Mouse (Mus musculus) liver, embryonic 13.5 days (tissue): ENCODE data around the gene Rcor1. TPM values are rescaled to one million over a fixed set of nuclear protein-coding genes. Genes with fewer than 3 reads are reported as not detected.

Experiments
- ATAC-seq: fragments of 200-750 bp; cut with Nextera tagmentation; 2 replicates; pipeline ENCODE4 v1.8.0; 2017; ENCODE audit warnings: low read depth, mild to moderate bottlenecking, moderate number of reproducible peaks, moderate library complexity
- DNase-seq: peaks from one replicate; pipeline ENCODE4 v3.0.0; 2022
- H3K27ac ChIP-seq: fragments of 300-500 bp; sonication (generic); 2 replicates; pipeline ENCODE4 v1.5.1; 2015; ENCODE audit warnings: moderate library complexity, mild to moderate bottlenecking, inconsistent platforms
- H3K27me3 ChIP-seq: fragments of 300-500 bp; sonication (generic); 2 replicates; pipeline ENCODE4 v1.6.1; 2015; ENCODE audit warnings: mild to moderate bottlenecking, inconsistent platforms
- H3K36me3 ChIP-seq: fragments of 300-500 bp; sonication (generic); 2 replicates; pipeline ENCODE4 v1.6.1; 2015; ENCODE audit warnings: mild to moderate bottlenecking, inconsistent platforms
- H3K4me1 ChIP-seq: fragments of 300-500 bp; sonication (generic); replicated peaks from 2 replicates; pipeline ENCODE4 v1.6.1; 2015; ENCODE audit warnings: inconsistent platforms
- H3K4me2 ChIP-seq: fragments of 300-500 bp; sonication (generic); 2 replicates; pipeline ENCODE4 v1.6.1; 2015; ENCODE audit warnings: inconsistent platforms, mild to moderate bottlenecking, moderate library complexity
- H3K4me3 ChIP-seq: fragments of 300-500 bp; sonication (generic); replicated peaks from 2 replicates; pipeline ENCODE4 v1.5.1; 2015; ENCODE audit warnings: mild to moderate bottlenecking, inconsistent platforms
- H3K9ac ChIP-seq: fragments of 300-500 bp; sonication (generic); 2 replicates; pipeline ENCODE4 v1.6.1; 2015; ENCODE audit warnings: mild to moderate bottlenecking, inconsistent platforms
- H3K9me3 ChIP-seq: fragments of 300-500 bp; sonication (generic); replicated peaks from 2 replicates; pipeline ENCODE4 v1.6.1; 2016; ENCODE audit warnings: inconsistent platforms
- WGBS: fragments of 180-500 bp; shearing (Covaris S2); methylation state at CpG from one replicate; pipeline ENCODE4 v1.1.7; 2015; ENCODE audit not compliant: insufficient replicate concordance; 5-methylcytosine and 5-hydroxymethylcytosine counted together
- polyA plus RNA-seq: library from polyadenylated mRNA; unstranded; fragments of >200 nt; fragmentation: Nextera tagmentation; extraction: Ambion mirVana; gene quantifications from 2 replicates; pipeline ENCODE4 v1.2.1, GENCODE M21; 2015

Rcor1 gene
- polyA plus RNA-seq, 1 experiment from 2014 or later, result 5.8 TPM

DNA sequence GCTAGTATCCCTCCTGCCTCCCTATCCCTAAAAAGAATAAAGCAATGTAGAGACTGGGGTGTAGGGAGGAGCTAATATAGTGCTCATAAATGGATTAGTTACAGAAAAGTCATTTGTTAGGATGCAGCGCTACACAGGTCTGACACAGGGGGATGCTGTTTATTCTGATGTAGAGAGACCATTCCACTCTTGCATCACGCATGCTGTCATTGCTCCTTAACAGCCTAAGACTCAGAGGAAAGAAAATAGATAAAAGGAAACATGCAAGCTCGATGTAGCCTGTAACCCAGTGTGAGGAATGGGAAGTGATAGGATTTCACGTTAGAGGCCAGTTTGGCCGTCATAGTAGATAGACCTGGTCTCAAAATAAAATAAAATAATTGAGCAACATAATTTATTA is 31.9 kb downstream of the Rcor1 start:
- Histone ChIP-seq H3K27me3 (no peaks in the 10 kb centered on the region), H3K9me3 (no peaks in the 10 kb centered on the region), H3K4me1 (peaks cover 25% of the 10 kb centered on the region; the same call in 1 of the 2 replicates), H3K36me3 (0 out of 2 replicates have a peak, but pooled peaks cover 16% of the 10 kb centered on the region), H3K4me3 (no peak overlapping the region), H3K27ac (no peak overlapping the region), H3K4me2 (no peak overlapping the region), H3K9ac (no peak overlapping the region)
- DNase-seq (no peak), ATAC-seq (no peak)
- WGBS, result 66% methylated on average over 5 of the region's 5 CpGs

- H3K27ac ChIP-seq, result no peak overlapping the region
- DNase-seq (peak; percentile 9), ATAC-seq (peak; percentile 53; the same call in 1 of the 2 replicates)
- no peak overlapping the region for H3K4me2 ChIP-seq
- H3K36me3 ChIP-seq, result 0 out of 2 replicates have a peak, but pooled peaks cover 16% of the 10 kb centered on the region
- no peak overlapping the region for H3K4me3 ChIP-seq
- H3K4me1 ChIP-seq, result peaks cover 28% of the 10 kb centered on the region
- no peaks in the 10 kb centered on the region for H3K9me3 ChIP-seq
- 63% methylated on average over 10 of the region's 10 CpGs for WGBS
- H3K9ac ChIP-seq, result no peak overlapping the region
- H3K27me3 ChIP-seq, result no peaks in the 10 kb centered on the region
Observed at GRCm38 (mm10) chr12:111071477-111072152, 32.5 kb downstream of the Rcor1 start.

DNA sequence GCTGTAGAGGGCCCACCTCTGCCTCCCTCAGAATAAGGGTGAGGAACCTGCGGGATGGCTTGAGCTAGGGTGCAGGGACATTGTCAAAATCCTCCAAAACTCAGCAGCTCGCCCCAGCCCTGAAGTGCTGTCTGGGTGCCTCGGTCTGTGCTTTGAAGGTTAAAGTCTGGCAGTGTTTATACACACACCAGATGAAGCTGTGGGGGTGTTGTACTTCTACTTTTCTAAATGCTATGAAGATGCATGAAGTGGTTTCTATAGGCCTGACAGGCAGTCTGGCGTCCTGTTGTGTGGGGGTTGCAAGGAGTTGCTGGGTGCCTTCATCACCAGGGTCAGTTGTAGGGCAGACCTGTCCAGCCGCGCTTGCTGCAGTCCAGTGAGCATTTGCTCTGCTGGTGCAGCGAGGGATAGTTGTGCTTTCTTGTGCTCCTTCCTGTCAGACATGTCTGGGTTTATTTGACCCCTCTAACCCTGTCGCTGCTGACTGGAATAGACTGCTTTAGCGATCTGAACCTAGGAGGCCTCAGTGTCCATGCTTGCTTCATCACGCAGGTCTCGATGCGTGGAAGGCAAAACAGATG is 37.3 kb downstream of the Rcor1 start:
- H3K9me3 ChIP-seq, result no peaks in the 10 kb centered on the region
- no peaks in the 10 kb centered on the region for H3K27me3 ChIP-seq
- H3K27ac ChIP-seq, result 0 out of 2 replicates have a peak overlapping the region, but pooled peaks have one; percentile 21
- no peak overlapping the region for H3K9ac ChIP-seq
- H3K4me1 ChIP-seq, result peaks cover 33% of the 10 kb centered on the region
- peak; percentile 26; the same call in 1 of the 2 replicates for ATAC-seq
- 0 out of 2 replicates have a peak, but pooled peaks cover 3% of the 10 kb centered on the region for H3K36me3 ChIP-seq
- no peak overlapping the region for H3K4me3 ChIP-seq
- 76% methylated on average over 12 of the region's 12 CpGs for WGBS
- no peak overlapping the region for H3K4me2 ChIP-seq
- no peak for DNase-seq

GRCm38 (mm10) chr12:111085579-111085978 is 46.4 kb downstream of the Rcor1 start:
- no peak overlapping the region for H3K4me3 ChIP-seq
- no peaks in the 10 kb centered on the region for H3K27me3 ChIP-seq
- H3K4me1 ChIP-seq, result peaks cover 10% of the 10 kb centered on the region
- no peak overlapping the region for H3K4me2 ChIP-seq
- 77% methylated on average over 4 of the region's 4 CpGs for WGBS
- DNase-seq (no peak), ATAC-seq (no peak)
- no peak overlapping the region for H3K27ac ChIP-seq
- no peaks in the 10 kb centered on the region for H3K9me3 ChIP-seq
- H3K36me3 ChIP-seq, result peaks cover 28% of the 10 kb centered on the region
- no peak overlapping the region for H3K9ac ChIP-seq

DNA sequence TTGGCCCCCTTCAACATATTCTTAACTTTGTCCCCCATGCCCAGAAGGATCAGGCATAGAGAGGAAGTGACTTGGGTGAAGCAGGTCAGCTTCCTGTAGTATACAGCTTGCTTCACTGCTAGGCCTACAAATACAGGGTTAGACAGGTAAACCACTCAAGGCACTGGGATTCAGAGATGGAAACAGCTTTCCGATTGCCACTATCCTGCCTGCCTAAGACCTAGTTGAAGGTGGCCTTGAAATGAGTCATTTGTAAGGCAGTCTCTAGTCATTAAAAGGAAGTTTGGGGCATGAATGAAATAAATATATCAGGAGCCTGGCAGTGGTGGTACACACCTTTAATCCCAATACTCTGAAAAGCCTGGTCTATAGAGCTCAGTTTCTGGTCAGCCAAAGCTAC is 47.9 kb downstream of the Rcor1 start:
- Histone ChIP-seq H3K4me3 (no peak overlapping the region), H3K27ac (no peak overlapping the region), H3K36me3 (peaks cover 27% of the 10 kb centered on the region), H3K4me2 (no peak overlapping the region), H3K27me3 (no peaks in the 10 kb centered on the region), H3K9me3 (no peaks in the 10 kb centered on the region), H3K9ac (no peak overlapping the region), H3K4me1 (peaks cover 21% of the 10 kb centered on the region)
- 79% methylated on average over 1 of the region's 1 CpGs for WGBS
- DNase-seq (no peak), ATAC-seq (no peak)

GRCm38 (mm10) chr12:111088186-111088585 is 49.0 kb downstream of the Rcor1 start:
- H3K4me1 ChIP-seq, result peaks cover 27% of the 10 kb centered on the region
- H3K36me3 ChIP-seq, result peaks cover 17% of the 10 kb centered on the region
- H3K27me3 ChIP-seq, result no peaks in the 10 kb centered on the region
- DNase-seq (peak; percentile 51), ATAC-seq (peak; percentile 20; the same call in 1 of the 2 replicates)
- H3K4me3 ChIP-seq, result no peak overlapping the region
- no peak overlapping the region for H3K4me2 ChIP-seq
- H3K9ac ChIP-seq, result no peak overlapping the region
- H3K27ac ChIP-seq, result no peak overlapping the region
- WGBS, result 30% methylated on average over 5 of the region's 5 CpGs
- H3K9me3 ChIP-seq, result no peaks in the 10 kb centered on the region

- ATAC-seq, result no peak
- no peak overlapping the region for H3K4me3 ChIP-seq
- H3K9me3 ChIP-seq, result no peaks in the 10 kb centered on the region
- 66% methylated on average over 3 of the region's 3 CpGs for WGBS
- H3K27ac ChIP-seq, result no peak overlapping the region
- peaks cover 32% of the 10 kb centered on the region for H3K4me1 ChIP-seq
- H3K27me3 ChIP-seq, result no peaks in the 10 kb centered on the region
- H3K9ac ChIP-seq, result no peak overlapping the region
- no peak for DNase-seq
- H3K36me3 ChIP-seq, result peaks cover 15% of the 10 kb centered on the region
- H3K4me2 ChIP-seq, result no peak overlapping the region
Observed at GRCm38 (mm10) chr12:111088731-111089141, 49.6 kb downstream of the Rcor1 start.

GRCm38 (mm10) chr12:111089145-111089544 is 50.0 kb downstream of the Rcor1 start:
- no peak for DNase-seq
- peaks cover 36% of the 10 kb centered on the region for H3K4me1 ChIP-seq
- no peak overlapping the region for H3K27ac ChIP-seq
- 86% methylated on average over 7 of the region's 7 CpGs for WGBS
- H3K27me3 ChIP-seq, result no peaks in the 10 kb centered on the region
- H3K4me3 ChIP-seq, result no peak overlapping the region
- ATAC-seq, result peak; percentile 34; the same call in 1 of the 2 replicates
- H3K4me2 ChIP-seq, result no peak overlapping the region
- no peaks in the 10 kb centered on the region for H3K9me3 ChIP-seq
- H3K9ac ChIP-seq, result no peak overlapping the region
- H3K36me3 ChIP-seq, result peaks cover 17% of the 10 kb centered on the region

GRCm38 (mm10) chr12:111090801-111091200 is 51.6 kb downstream of the Rcor1 start:
- DNase-seq (no peak), ATAC-seq (no peak)
- H3K9ac ChIP-seq, result no peak overlapping the region
- no peak overlapping the region for H3K4me3 ChIP-seq
- no peak overlapping the region for H3K4me2 ChIP-seq
- no peak overlapping the region for H3K27ac ChIP-seq
- H3K9me3 ChIP-seq, result no peaks in the 10 kb centered on the region
- peaks cover 40% of the 10 kb centered on the region for H3K4me1 ChIP-seq
- H3K27me3 ChIP-seq, result no peaks in the 10 kb centered on the region
- peaks cover 15% of the 10 kb centered on the region for H3K36me3 ChIP-seq

DNA sequence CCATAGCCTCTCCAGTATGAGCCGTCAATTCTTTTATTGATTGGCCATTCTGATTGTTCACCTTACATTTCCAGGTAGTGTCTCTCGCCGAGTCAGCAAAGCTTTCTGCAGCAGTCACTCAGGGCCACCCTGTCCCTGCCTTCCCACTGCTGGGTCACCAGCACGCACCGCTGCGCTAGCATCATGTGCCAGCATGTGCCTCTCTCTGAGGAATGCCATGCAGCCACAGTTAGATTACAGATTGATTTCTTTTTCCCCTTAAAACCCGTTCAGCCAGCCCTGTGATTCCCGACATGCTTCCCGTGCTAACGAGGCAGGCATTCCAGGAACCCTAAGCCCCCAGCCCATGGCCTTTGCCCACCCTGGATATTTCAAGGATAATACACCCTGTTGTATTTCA is 52.8 kb downstream of the Rcor1 start:
- DNase-seq (no peak), ATAC-seq (no peak)
- no peak overlapping the region for H3K9ac ChIP-seq
- no peak overlapping the region for H3K27ac ChIP-seq
- H3K4me3 ChIP-seq, result no peak overlapping the region
- H3K4me2 ChIP-seq, result no peak overlapping the region
- peaks cover 19% of the 10 kb centered on the region for H3K36me3 ChIP-seq
- no peaks in the 10 kb centered on the region for H3K27me3 ChIP-seq
- peaks cover 40% of the 10 kb centered on the region for H3K4me1 ChIP-seq
- H3K9me3 ChIP-seq, result no peaks in the 10 kb centered on the region
- 88% methylated on average over 10 of the region's 10 CpGs for WGBS

GRCm38 (mm10) chr12:111094073-111094472 is 54.9 kb downstream of the Rcor1 start:
- Histone ChIP-seq H3K27ac (peak overlapping the region; percentile 1; the same call in 1 of the 2 replicates), H3K9me3 (no peaks in the 10 kb centered on the region), H3K27me3 (no peaks in the 10 kb centered on the region), H3K4me2 (no peak overlapping the region), H3K9ac (no peak overlapping the region), H3K4me1 (peaks cover 32% of the 10 kb centered on the region), H3K36me3 (peaks cover 27% of the 10 kb centered on the region), H3K4me3 (no peak overlapping the region)
- DNase-seq, result peak; percentile 17
- WGBS, result 27% methylated on average over 5 of the region's 5 CpGs
- peak; percentile 66 for ATAC-seq

DNA sequence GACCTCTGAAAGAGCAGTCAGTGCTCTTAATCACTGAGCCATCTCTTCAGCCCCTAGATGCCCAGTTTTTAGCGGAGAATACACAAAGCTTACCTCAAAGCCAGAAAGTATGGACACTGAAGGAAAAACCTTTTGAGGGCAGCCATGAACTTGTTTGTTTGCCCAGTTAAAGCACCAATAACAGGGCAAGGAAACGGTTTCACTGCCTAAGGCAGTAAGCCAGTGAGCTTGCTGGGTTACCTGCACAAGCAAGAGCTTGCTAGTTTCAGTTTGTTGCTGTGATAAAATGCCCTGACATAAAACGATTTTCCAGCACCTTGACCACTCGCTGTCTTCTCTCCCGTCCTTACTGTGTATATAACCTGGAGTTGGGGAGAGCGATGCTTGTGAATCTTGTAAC is 55.9 kb downstream of the Rcor1 start:
- Histone ChIP-seq H3K9me3 (no peaks in the 10 kb centered on the region), H3K9ac (no peak overlapping the region), H3K36me3 (peaks cover 31% of the 10 kb centered on the region), H3K4me3 (no peak overlapping the region), H3K27me3 (no peaks in the 10 kb centered on the region), H3K4me2 (no peak overlapping the region), H3K4me1 (peaks cover 30% of the 10 kb centered on the region), H3K27ac (no peak overlapping the region)
- 84% methylated on average over 6 of the region's 6 CpGs for WGBS
- ATAC-seq (no peak), DNase-seq (no peak)
